Mouse (Mus musculus) cerebellum, adult 2 months (tissue): ENCODE measurements around the gene 2310057M21Rik.

Experiments used
- CTCF ChIP-seq: fragments of 200-500 bp; IDR thresholded peaks from 2 replicates; pipeline ENCODE4 v1.5.1; 2011; ENCODE audit warnings: low read depth, mild to moderate bottlenecking, control low read depth, low read length, moderate library complexity, borderline replicate concordance; ENCODE audit not compliant: insufficient read depth
- POLR2A ChIP-seq: fragments of 200-500 bp; IDR thresholded peaks from 2 replicates; pipeline ENCODE4 v1.6.1; 2011; ENCODE audit warnings: low read length, control low read depth, borderline replicate concordance; ENCODE audit not compliant: insufficient read depth

- no peak for TF ChIP-seq CTCF
- no peak for TF ChIP-seq POLR2A
Measured at GRCm38 (mm10) chr7:131356105-131356504, 6.5 kb downstream of the 2310057M21Rik start.
